Mouse (Mus musculus): ENCODE data around the gene Cdc14b.
"Not testable (repeated sequence)": the region's sequence is repeated elsewhere in the genome, so short reads cannot be mapped to it uniquely, and the experiment has no call there.

GRCm38 (mm10) chr13:64254185-64254584 lies 20.9 kb downstream of the Cdc14b start:
- not testable (repeated sequence) for TF ChIP-seq POLR2A (IDR thresholded peaks at IDR 0.05; ENCODE audit: low read depth, low read length); CTCF (IDR thresholded peaks at IDR 0.05; ENCODE audit: extremely low read depth, insufficient read length, insufficient replicate concordance, low read depth, low read length)
